Mouse (Mus musculus) kidney, adult 8-10 months (tissue): ENCODE results near the gene Pgpep1l.

Source experiments
- DNase-seq, 2 experiments: peaks; one replicate each; pipeline ENCODE4 v3.0.0; 2022

The Pgpep1l gene

GRCm38 (mm10) chr7:68213842-68214241 is 50.2 kb downstream of the Pgpep1l start:
- DNase-seq = no peak

- no peak for DNase-seq
Observed at GRCm38 (mm10) chr7:68211883-68212282, 52.1 kb downstream of the Pgpep1l start.

- no peak for DNase-seq
Observed at GRCm38 (mm10) chr7:68210417-68210816, 53.6 kb downstream of the Pgpep1l start.

- DNase-seq = no peak
Observed at GRCm38 (mm10) chr7:68209039-68209438, 55.0 kb downstream of the Pgpep1l start.

GRCm38 (mm10) chr7:68205776-68206427 is 58.1 kb downstream of the Pgpep1l start:
- no peak for DNase-seq

- no peak for DNase-seq
Observed at GRCm38 (mm10) chr7:68199609-68200008, 64.4 kb downstream of the Pgpep1l start.

GRCm38 (mm10) chr7:68193958-68194695 is 69.9 kb downstream of the Pgpep1l start:
- DNase-seq = no peak

GRCm38 (mm10) chr7:68189691-68190456 is 74.2 kb downstream of the Pgpep1l start:
- no peak for DNase-seq

GRCm38 (mm10) chr7:68189211-68189610 is 74.8 kb downstream of the Pgpep1l start:
- no peak for DNase-seq
